Mouse (Mus musculus): Measurements from ENCODE around the gene Trub1.

GRCm38 (mm10) chr19:57487051-57487658 lies 34.4 kb downstream of the Trub1 start:
- TF ChIP-seq CTCF (IDR thresholded peaks at IDR 0.05; ENCODE audit: extremely low read depth, insufficient read depth, insufficient read length, insufficient replicate concordance) (no peak), POLR2A (IDR thresholded peaks at IDR 0.05; ENCODE audit: low read depth, low read length) (no peak)
